Mouse (Mus musculus): ENCODE results near the gene Thada. TPM values are rescaled to one million over a fixed set of nuclear protein-coding genes. Genes with fewer than 3 reads are reported as not detected.

The Thada gene
- polyA plus RNA-seq, 1 experiment, result 6.8 TPM

DNA sequence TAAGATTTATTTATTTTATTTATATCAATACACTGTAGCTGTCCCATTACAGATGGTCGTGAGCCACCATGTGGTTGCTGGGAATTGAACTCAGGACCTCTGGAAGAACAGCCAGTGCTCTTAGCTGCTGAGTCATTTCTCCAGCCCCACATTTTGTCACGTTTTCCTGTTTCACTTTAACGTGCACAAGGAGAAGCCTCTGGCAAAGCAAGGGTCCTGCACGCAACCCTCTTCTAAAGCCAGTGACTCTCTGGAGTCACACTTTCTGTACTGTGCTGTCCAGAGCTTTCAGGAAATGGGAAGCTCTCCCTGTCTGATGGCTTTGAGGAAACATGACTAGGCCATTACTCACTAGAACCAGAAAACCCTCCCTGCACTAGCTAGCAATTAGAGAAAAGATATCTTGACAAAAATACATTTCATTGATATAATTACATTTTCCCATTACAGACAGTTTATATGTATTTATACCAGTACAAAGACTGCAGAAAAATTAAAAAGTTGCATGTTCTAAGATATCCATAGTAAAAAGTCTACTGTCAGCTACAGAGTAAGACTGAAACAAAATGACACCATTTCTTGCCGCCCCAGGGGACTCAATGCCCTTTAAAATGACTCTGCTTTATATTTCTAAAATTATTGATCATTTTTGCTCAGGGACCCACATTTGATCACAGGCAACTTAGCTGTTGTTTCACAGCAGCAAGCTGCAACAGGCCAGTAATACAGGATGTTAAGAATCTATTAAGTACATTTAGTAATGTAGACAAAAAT, 131.6 kb downstream of the Thada start:
- DNase-seq, result no peak
- Histone ChIP-seq H3K27ac (ENCODE audit: insufficient read depth, low read length) (no peak overlapping the region), H3K4me3 (replicated peaks; ENCODE audit: insufficient read depth, low read depth, low read length) (no peak overlapping the region), H3K27me3 (ENCODE audit: control insufficient read depth, insufficient read depth, low read length) (no peaks in the 10 kb centered on the region), H3K4me1 (ENCODE audit: control insufficient read depth, insufficient read depth, low read length) (no peaks in the 10 kb centered on the region)
- no peak for TF ChIP-seq POLR2A (IDR thresholded peaks at IDR 0.05; ENCODE audit: borderline replicate concordance, insufficient read depth, low read length)
- TF ChIP-seq CTCF (IDR thresholded peaks at IDR 0.05; ENCODE audit: borderline replicate concordance, insufficient read depth, low read depth, low read length), result no peak
- WGBS, result 86% methylated on average over 5 of the region's 5 CpGs

DNA sequence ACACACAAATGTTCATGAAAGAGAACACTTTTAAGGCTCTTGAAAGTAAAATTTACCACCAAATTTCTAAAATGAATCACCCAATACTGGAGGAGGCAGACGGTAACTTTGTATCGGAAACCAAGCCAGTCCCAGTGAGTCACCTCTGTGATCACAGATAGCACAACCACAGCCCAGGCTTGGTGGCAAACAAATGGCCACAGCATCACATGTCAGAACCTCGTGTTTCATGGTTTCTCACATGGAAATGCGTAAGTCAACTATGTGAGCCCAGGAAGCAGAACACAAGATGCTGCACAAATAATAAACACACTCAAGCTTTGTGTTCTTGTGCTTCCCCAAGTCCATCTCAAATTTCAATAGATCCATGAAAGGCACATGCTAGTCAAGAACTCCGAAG, 133.1 kb downstream of the Thada start:
- no peaks in the 10 kb centered on the region for H3K27me3 ChIP-seq (ENCODE audit: control insufficient read depth, insufficient read depth, low read length)
- no peak overlapping the region for H3K27ac ChIP-seq (ENCODE audit: insufficient read depth, low read length)
- TF ChIP-seq POLR2A (IDR thresholded peaks at IDR 0.05; ENCODE audit: borderline replicate concordance, insufficient read depth, low read length) (no peak), CTCF (IDR thresholded peaks at IDR 0.05; ENCODE audit: borderline replicate concordance, insufficient read depth, low read depth, low read length) (no peak)
- DNase-seq, result no peak
- WGBS, result 91% methylated on average over 5 of the region's 5 CpGs
- no peak overlapping the region for H3K4me3 ChIP-seq (replicated peaks; ENCODE audit: insufficient read depth, low read depth, low read length)
- no peaks in the 10 kb centered on the region for H3K4me1 ChIP-seq (ENCODE audit: control insufficient read depth, insufficient read depth, low read length)

DNA sequence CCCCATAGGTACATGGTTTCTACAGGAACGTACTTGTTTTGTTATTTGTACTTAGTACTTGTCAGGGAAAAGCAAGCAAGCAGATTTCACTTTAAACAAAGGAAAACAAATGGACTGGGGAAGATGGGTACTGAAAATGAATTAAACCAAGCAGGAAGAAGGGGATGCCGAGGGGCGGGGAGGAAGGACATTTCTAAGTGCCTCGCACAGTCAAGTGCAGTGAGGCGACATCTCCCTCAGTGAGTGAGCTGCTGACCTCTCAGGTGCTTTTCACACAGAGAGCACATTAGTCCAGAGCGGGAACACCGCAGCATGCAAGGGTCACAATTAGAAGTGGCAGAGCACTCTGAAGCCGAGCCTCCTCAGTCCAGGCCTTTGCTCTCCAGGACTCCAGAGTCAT, 135.0 kb downstream of the Thada start:
- no peaks in the 10 kb centered on the region for H3K4me1 ChIP-seq (ENCODE audit: control insufficient read depth, insufficient read depth, low read length)
- no peak overlapping the region for H3K4me3 ChIP-seq (replicated peaks; ENCODE audit: insufficient read depth, low read depth, low read length)
- H3K27ac ChIP-seq (ENCODE audit: insufficient read depth, low read length), result no peak overlapping the region
- DNase-seq, result no peak
- WGBS, result 87% methylated on average over 8 of the region's 8 CpGs
- no peak for TF ChIP-seq POLR2A (IDR thresholded peaks at IDR 0.05; ENCODE audit: borderline replicate concordance, insufficient read depth, low read length)
- no peaks in the 10 kb centered on the region for H3K27me3 ChIP-seq (ENCODE audit: control insufficient read depth, insufficient read depth, low read length)

DNA sequence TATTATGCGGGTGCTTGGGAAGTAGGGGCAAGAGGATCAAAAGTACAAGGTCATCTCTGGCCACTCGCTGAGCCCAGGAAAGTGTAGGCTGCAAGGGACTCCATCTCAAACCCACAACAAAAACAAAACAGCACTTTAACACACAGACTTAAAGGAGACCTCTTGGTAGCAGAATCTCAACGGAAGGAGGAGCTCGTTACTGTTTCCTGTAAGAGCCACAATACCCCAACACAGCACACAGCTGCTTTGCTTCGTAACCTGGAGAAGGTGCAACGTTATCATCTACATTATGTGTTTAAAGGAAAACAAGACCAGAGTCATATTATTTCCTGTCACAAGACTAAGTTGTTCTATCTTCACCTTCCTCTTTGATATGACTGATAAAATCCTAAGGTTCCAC, 135.5 kb downstream of the Thada start:
- no peak overlapping the region for H3K4me3 ChIP-seq (replicated peaks; ENCODE audit: insufficient read depth, low read depth, low read length)
- TF ChIP-seq POLR2A (IDR thresholded peaks at IDR 0.05; ENCODE audit: borderline replicate concordance, insufficient read depth, low read length), result no peak
- no peak for TF ChIP-seq CTCF (IDR thresholded peaks at IDR 0.05; ENCODE audit: borderline replicate concordance, insufficient read depth, low read depth, low read length)
- WGBS, result 91% methylated on average over 6 of the region's 6 CpGs
- no peak overlapping the region for H3K27ac ChIP-seq (ENCODE audit: insufficient read depth, low read length)
- DNase-seq, result no peak
- no peaks in the 10 kb centered on the region for H3K27me3 ChIP-seq (ENCODE audit: control insufficient read depth, insufficient read depth, low read length)
- no peaks in the 10 kb centered on the region for H3K4me1 ChIP-seq (ENCODE audit: control insufficient read depth, insufficient read depth, low read length)

DNA sequence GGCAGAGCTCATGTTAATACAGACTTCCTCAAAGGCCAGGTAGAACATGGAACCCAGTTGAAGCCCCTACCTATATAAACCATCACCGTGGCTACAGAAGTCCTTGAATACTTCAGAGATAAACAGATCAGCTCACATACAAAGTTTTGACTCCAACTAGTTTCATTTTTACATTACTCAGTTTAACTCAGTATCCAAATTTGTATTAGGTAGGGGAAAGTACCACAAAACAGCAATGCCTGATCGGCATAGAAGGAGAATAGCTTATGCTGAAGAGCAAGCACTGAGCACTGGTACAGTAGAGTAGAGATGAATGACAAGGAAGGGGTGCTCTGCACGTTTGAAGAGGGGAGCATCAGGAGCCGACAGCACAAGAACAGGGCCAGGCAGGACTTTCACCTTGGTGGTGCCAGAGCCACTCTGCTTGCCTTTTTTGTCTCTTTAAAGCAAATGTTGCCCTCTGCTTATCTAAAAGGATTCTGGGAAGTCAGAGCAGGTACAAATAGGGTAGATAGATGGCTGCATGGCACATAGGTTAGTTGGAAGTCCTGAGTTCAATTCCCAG, 136.0 kb downstream of the Thada start:
- no peaks in the 10 kb centered on the region for H3K27me3 ChIP-seq (ENCODE audit: control insufficient read depth, insufficient read depth, low read length)
- 90% methylated on average over 4 of the region's 4 CpGs for WGBS
- TF ChIP-seq CTCF (IDR thresholded peaks at IDR 0.05; ENCODE audit: borderline replicate concordance, insufficient read depth, low read depth, low read length) (no peak), POLR2A (IDR thresholded peaks at IDR 0.05; ENCODE audit: borderline replicate concordance, insufficient read depth, low read length) (no peak)
- DNase-seq, result no peak
- H3K4me1 ChIP-seq (ENCODE audit: control insufficient read depth, insufficient read depth, low read length), result no peaks in the 10 kb centered on the region
- H3K4me3 ChIP-seq (replicated peaks; ENCODE audit: insufficient read depth, low read depth, low read length), result no peak overlapping the region
- H3K27ac ChIP-seq (ENCODE audit: insufficient read depth, low read length), result no peak overlapping the region

DNA sequence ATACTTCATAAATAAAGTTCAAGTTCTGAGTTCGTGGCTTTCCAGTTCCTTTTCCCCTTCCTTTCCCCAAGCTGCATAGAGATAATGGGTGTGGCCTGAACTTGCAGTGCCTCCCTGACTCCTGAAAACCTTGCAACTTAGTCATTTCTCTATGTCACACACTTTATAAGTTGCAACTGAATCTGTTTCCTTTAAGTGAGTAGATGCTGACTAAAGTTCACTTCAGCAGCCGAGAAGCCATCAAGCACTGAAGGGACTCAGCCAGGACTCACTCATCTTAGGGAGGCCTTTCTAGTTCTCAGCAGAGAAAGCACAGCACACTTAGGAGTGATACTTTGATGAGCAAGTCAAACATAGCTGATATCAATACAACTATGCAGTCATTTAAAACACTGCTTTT, 137.5 kb downstream of the Thada start:
- no peak overlapping the region for H3K4me3 ChIP-seq (replicated peaks; ENCODE audit: insufficient read depth, low read depth, low read length)
- no peak for DNase-seq
- no peaks in the 10 kb centered on the region for H3K4me1 ChIP-seq (ENCODE audit: control insufficient read depth, insufficient read depth, low read length)
- no peaks in the 10 kb centered on the region for H3K27me3 ChIP-seq (ENCODE audit: control insufficient read depth, insufficient read depth, low read length)
- no peak for TF ChIP-seq CTCF (IDR thresholded peaks at IDR 0.05; ENCODE audit: borderline replicate concordance, insufficient read depth, low read depth, low read length)
- no peak for TF ChIP-seq POLR2A (IDR thresholded peaks at IDR 0.05; ENCODE audit: borderline replicate concordance, insufficient read depth, low read length)
- H3K27ac ChIP-seq (ENCODE audit: insufficient read depth, low read length), result no peak overlapping the region
- WGBS, result 91% methylated on average over 2 of the region's 2 CpGs

DNA sequence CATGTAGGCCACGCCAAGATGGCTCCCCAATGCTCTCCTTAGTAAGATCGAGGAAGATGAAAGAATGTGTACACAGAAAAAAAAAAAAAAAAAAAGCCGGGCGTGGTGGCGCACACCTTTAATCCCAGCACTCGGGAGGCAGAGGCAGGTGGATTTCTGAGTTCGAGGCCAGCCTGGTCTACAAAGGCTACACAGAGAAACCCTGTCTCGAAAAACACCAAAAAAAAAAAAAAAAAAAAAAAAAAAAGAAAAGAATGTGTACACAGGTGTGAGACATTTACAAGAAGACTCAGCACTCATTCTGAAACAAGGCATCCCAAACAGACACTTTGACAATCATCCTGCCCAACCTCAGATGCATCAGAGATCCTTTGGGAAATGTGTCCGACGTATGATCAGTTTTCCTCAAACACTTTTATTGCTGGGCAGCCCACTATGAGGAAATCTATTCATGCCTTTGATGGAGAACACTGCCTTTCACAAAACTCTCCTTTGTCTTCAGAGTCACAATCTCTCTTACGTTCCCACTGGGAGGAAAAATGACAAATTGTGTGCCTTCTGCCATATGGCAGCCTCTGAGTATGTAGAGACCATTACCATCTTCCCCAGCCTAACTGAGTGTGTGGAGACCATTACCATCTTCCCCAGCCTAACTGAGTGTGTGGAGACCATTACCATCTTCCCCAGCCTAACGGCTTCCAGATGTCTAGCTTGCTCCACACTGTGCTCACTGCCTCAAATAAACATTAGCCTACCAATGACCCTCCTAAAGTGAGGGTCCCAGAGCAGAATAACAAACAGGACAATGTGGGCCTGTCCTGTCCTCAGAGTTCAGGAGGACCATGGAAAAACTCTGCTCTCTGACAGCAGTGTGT, 138.7 kb downstream of the Thada start:
- Histone ChIP-seq H3K27me3 (ENCODE audit: control insufficient read depth, insufficient read depth, low read length) (no peaks in the 10 kb centered on the region), H3K4me1 (ENCODE audit: control insufficient read depth, insufficient read depth, low read length) (no peaks in the 10 kb centered on the region), H3K4me3 (replicated peaks; ENCODE audit: insufficient read depth, low read depth, low read length) (no peak overlapping the region), H3K27ac (ENCODE audit: insufficient read depth, low read length) (no peak overlapping the region)
- DNase-seq, result no peak
- 93% methylated on average over 12 of the region's 12 CpGs for WGBS
- no peak for TF ChIP-seq POLR2A (IDR thresholded peaks at IDR 0.05; ENCODE audit: borderline replicate concordance, insufficient read depth, low read length)
- TF ChIP-seq CTCF (IDR thresholded peaks at IDR 0.05; ENCODE audit: borderline replicate concordance, insufficient read depth, low read depth, low read length), result no peak

Data from cerebellum, adult 2 months (tissue).